Mouse (Mus musculus): ENCODE measurements around the gene Cct8l1.

The Cct8l1 gene

DNA sequence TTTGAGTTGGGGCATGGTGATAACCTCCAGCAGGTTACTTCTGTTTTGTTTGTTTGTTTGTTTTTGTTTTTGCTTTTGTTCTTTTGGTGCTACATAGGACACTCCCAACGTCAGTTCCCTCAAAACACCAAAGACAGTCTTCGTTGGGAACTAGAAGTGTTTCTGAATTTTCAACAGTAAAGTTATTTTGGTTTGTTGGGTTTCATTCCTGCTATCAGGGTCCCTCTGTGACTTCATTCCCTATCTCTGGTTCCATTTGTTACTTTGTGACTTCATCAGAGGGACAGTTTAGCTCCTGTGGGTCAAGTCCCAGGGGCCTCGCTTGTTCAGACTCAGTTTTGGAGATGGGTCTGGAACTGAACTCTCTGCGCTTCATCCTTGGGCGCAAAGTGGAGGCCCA lies at the start of gene Cct8l1:
Cct8l1 (plus strand) TSS at position 301 of the 400 bp plus-strand sequence.
- no peak for DNase-seq

DNA sequence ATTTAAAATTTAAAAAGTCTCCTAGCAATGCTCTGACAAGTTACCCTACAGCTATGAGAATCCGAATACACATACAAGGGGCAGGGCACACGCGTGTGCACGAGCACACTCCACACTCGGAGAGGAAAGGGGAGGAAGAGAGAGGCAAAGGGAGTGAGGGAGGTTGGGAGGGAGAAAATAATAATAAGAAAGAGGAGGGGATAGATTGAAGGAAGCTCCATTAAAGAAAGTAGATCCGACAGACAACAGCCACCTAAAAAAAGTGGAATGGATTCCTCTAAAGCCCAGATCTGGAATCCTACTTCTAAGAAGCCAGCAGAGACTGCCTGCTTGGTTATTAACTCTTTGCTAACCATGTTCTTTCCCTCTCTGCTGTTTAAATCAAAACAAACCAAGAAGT lies 43.8 kb upstream of the Cct8l1 start:
- peak; percentile 29 for DNase-seq

DNA sequence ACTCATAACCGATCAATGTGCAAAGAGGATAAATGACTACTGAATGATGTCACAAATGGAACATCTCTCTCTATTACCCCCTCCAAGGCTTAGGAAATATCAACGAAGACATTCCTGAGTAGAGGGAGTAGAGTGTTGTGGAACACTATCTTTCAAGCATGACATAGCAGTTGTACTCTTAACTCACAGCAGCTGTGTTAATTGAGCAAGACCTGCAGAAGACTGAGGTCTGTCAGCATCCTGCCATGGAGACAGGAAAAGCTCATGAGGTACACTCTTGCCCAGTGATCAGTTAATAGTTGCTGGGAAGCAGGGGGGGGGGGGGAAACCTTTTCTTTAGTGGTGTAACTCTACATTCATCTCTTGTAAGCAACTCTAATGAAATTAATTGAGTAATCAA lies 40.1 kb upstream of the Cct8l1 start:
- DNase-seq: no peak

DNA sequence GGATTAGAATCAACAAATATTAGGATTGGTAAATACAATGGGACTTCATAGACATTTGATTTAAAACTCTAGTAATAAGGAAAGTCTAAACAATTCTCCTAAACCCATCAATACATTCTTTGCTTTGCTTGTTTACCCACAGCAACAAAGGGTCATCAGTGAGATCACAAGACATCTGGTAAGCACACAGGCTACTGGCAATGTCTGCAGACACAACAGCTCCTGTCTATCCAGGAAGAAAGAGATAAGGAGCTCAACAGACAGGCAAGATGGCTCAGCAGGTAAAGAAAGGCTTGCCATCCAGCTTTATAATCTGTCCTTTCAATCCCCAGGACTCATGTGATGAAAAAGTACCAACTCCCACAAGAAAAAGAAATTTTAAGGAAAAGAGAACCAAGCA lies 37.0 kb upstream of the Cct8l1 start:
- DNase-seq: no peak

DNA sequence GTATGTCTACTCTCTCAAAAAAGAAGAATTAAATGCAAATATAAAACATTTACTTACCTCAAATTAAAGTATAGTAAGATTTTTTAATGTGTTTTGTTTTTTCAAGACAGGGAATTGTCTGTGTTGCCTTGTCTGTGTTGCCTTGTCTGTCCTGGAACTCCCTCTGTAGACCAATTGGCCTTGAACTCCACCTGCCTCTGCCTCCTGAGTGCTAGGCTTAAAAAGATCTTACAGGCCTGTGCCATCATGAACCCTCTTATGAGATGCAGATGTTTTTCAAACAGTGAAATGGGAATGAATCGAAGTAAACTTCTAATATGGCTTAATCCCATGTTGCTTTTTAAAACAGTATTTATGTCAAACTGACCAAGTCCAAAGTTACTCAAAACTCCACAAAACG lies 19.2 kb upstream of the Cct8l1 start:
- DNase-seq: peak; percentile 11

DNA sequence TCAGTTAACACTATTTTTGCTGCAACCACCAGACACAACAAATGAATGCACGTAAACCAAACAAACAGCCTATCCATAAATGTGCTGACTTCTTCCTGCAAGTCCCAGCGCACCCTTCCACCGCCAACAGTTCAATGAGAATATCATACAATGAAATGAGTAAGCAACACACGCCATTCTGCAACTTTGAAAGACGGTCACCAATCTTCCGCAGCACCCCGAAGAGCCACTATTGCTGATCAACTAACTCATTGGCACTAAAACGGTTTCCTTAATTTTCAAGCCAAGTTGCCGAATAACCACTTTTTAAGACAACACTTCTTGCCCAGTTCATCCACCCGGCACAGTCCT lies 18.5 kb upstream of the Cct8l1 start:
- no peak for DNase-seq

DNA sequence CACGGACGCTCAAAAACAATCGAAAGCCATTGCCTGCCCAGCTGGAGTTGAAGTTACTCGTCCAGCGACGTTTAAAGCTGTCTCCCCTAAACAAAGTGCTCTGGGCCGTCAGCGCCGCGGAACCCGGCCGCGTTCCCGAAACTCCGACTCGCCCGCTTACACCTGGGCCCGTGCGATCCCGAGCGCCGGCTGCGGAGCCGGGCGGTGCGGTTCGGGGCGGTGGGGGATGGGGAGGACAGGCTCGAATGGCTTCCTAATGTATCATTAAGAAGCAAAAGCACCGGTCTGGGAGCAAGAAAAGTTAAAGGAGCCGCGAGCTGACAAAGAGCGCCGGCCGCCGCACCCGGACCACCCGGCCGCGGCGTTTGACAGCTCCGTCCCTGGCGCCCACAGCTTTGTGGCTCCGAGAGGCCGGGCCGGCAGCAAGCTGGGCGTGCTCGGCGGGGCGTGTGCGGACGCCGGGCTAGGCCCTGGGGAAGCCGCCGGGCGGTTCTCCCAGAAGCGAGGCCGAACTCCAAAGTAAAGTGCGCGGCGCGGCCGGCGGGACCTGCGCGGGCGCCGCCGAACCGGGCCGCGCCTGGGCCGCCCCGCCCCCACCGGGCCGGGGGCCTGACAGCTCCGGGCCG lies 18.0 kb upstream of the Cct8l1 start:
- peak; percentile 62 for DNase-seq

DNA sequence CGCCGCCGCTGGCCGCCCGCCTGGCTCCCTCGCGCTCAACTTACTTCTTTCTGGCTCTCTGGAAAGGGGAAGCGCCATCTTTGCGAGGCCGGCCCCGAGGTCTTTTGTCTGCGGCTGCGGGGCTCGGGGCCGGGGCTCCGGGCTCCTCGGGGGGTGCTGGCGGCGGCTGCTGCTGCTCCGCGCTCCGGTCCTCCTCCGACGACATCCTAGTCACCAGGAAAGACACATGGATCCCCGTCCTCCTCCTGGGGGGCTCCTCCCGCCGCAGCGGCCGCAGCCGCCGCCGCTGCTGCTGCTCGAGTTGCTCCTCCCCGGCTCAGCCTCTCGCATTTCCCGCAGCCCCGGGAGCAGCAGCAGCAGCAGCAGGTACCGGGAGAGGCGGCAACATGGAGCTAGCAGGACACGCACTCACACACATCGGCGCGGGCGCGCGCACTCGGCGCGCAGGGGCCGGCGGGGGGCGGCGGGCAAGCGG lies 17.5 kb upstream of the Cct8l1 start, which contains the start of gene Kmt2c:
Kmt2c (minus strand) TSS at position 438 of the 475 bp plus-strand sequence.
- peak; percentile 73 for DNase-seq

DNA sequence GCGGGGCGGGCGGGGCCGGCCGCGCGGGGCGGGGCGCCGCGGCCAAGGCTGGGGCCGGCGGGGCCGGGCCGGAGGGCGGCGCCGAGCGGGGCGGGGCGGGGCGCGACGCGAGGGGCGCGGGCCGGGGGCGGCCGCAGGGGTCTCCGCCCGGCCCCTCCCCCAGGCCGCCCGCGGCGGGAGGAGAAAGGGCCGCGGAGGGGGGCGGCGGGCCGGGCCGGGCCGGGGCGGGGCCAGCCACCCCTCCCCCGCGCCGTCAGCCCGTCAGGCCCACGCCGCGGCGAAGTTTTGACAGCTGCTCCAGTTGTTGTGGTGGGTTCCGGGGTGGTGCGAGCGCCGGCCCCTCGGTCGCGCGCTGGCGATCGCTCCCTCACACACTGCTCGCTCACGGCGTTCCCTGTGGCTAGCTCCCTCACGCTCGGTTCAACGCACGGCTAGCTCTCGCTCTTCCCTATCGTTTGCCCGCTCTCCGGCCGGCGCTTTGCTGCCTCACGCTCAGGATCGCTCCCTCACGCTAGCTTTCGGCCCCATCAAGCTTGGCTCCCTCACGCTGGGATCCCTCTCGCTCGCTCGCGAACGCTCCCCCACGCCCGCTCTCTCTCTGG lies 16.9 kb upstream of the Cct8l1 start:
- no peak for DNase-seq

DNA sequence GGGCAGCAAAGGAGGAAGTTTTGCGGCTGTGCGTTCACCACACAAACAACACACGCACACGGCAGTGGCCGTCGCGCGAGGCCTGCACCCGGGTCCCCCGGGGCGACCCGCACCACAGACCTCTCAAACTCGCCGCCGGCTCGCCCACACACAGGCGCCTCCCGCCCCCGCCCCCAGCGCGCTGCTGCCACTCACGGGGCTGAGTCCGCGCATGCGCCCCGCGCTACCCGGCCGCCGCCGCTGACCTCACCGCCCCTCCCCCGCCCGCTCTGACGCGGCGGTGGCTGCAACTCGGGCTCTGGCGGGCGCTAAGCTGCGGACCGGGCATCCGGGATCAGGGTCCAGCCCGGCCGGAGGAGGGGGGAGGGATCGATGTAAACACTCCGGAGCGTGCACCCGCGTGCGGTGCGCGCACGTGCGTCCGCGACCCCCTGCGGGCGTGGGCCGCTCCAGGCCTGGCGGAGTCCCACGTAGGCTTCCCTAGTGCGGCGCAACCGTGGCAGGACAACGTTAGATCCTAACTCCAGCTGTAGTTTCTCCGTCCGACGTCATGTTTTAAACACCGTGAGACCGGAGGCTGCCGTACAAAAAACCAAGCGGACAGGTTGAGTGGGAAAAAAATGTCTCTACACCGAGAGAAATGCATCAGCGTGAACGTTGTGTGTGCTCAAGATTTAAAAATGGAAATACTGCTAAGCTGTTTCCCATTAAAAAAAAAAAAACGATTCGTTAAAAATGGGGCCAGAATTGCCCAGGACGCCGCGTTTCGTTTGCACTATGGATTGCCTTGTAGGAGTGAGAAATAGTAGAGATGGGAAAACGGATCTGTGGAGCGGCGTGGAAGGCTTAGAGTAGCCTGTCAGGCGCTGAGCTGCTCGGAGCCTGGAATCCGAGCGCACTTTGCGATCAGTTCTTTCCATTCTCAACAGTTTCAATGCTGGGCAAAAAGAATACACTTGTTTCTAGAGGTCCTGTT lies 16.2 kb upstream of the Cct8l1 start:
- DNase-seq: peak; percentile 98

DNA sequence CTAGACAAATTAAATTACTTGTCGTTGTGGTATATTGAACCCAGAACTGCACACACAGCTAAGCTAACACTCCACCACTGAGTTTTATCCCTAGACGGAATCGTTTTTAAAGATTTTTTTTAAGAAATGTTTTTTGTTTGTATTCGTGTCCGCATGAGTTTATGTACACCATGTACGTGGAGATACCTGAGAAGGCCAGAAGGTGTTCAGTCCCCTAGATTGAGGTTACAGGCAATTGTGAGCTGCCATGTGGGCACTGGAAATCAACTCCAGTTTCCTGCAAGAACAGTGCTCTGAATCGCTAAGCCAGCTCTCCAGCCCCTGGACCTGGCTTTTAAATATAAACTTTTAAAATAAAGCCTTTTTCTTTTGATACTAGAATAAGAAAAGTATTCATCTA lies 15.2 kb upstream of the Cct8l1 start:
- no peak for DNase-seq

DNA sequence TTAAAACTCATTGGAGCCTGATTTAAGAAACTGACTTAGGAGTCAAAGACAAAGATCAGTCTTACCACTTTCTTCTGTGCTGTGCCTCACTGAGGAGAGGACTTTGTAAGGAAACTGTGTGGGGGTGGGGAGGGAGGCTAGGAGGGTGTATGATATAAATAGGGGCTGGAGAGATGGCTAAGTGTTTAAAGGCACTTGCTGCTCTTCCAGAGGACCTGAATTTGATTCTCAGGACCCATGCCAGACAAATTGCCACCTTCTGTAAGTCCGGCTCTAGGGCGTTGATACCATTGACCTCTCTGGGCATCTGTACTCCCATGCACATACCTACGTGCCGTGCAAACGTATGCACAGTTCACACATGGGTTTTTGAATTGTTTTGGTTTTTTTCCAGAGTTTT lies 9.8 kb upstream of the Cct8l1 start:
- no peak for DNase-seq

DNA sequence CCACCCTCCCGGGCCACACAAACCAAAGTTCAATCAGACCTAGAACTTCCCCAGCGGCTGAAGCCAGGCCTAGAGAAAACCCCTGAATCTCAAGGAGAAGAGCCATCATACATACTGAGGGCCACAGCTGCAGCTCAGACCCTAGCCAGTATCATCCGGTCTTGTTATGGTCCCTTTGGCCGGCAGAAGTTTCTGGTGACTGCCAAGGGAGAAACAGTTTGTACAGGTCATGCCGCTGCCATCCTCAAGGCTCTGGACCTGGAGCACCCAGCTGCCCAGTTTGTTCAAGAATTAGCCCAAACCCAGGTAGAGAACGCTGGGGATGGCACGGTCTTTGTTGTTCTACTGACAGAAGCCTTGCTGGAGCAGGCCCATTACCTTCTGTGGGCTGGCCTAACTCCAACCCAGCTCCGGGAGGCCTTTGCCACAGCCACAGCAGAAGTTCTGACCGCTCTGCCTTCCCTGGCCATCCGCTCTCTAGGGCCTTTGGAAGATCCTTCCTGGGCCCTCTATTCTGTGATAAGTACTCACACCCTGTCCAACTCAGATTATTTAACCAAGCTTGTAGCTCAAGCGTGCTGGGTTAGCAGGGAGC lies 531 bp downstream of the Cct8l1 start:
- no peak for DNase-seq

DNA sequence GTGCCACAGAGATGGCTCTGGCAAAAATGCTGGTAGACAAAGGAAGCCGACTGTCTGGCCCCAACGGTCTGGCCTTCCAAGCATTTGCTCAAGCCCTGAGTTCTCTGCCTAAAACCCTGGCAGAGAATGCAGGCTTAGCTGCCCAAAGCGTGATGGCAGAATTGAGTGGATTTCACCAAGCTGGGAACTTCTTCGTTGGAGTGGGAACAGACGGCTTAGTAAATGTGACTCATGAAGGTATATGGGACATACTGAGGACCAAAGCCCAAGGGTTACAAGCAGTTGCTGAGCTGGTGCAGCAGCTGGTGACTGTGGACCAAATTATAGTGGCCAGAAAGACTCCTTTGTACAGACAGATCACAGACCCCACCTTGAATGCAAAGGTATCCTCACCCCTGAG lies 1.7 kb downstream of the Cct8l1 start:
- DNase-seq: no peak

DNA sequence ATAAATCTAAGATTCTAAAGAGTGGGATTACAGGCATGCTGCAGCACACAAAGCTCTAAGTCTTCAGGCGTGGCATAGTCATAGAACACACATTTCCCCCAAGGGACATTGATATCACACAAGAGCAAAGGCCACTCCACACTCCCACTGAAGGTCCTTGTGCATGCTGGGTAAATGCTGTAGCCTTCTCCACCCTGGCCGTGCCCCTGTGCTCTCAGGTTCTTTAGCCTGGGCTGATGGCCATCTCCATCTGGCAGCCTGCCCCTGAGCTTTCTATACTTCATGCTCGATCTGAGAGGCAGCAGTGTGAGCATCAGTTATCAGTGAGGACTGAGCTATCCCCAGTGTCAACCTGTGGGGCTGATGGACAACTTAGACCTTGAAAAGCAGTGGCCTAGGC lies 4.0 kb downstream of the Cct8l1 start:
- no peak for DNase-seq

DNA sequence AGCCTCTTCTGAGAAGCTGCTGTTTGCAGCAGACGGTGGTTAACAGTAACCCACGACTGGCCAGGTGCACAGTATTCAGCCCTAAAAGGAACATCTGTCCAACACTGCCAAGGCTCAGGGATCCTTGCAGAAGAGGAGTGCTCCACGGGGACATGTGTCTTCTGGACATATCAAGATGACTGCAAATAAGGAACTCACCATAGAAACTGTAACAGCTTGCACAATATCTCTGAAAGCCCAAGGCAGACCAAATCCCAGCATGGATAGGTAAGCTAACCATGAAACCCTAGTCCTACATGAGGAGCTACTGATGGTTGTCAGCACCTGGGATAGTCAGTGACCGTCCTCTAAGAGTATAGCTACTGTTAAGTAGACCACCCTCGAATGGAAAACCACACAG lies 5.6 kb downstream of the Cct8l1 start:
- no peak for DNase-seq

DNA sequence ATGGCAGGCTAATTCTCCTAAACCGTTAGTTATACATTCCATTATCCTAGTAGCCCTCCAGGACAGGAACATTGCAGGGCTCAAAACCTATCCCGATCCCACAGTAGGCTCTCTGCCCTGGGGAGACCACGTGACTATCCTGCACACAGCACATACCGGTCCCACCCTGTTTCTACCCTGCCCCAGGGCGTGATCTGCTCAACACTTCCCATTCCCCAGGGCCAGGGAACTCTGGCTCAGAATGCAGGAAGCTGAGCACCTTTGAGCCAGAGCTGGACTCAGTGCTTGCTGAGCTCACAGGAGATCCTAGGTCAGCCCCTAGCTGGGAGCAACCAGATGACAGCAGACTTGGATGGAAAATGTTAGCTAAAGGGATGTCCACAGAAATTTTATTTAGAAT lies 10.2 kb downstream of the Cct8l1 start:
- DNase-seq: peak; percentile 6

DNA sequence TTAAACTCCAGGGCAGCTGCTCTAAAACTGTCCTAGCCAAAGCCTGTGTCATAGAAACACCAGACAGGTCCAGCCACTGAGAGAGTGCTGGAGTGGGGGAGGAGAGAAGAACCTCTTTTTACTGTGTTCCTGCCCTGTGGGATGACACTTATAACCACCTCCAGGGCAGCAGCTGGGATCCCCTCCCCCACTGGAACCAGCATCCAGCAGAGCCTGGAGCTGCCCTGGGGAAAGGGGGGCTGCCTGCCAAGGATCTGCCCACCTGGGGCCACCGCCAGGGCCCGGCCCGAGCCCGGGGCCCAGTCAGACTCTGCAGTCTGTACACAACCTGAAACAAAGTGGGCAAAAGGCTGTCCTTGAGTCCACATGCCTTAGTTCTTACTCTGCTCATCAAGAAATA lies 11.1 kb downstream of the Cct8l1 start:
- no peak for DNase-seq

DNA sequence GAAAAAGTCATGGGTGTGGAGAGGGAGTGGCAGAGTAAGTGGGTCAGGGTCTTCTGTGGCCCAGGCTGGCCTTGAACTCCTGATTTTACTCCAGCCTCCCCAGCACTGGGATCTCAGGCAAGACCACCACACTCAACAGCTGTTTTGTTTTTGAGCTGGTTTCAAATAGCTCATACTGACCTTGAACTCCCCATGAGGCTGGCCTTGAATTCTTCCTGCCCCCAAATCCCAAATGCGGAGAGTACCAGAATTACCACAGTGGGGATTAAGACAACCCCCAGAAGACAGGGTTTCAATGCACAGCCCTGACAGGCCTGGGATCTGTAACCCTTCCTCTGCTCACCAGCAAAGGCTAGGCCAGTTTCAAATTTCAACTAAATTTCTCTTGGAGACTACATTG lies 12.1 kb downstream of the Cct8l1 start:
- DNase-seq: peak; percentile 3

DNA sequence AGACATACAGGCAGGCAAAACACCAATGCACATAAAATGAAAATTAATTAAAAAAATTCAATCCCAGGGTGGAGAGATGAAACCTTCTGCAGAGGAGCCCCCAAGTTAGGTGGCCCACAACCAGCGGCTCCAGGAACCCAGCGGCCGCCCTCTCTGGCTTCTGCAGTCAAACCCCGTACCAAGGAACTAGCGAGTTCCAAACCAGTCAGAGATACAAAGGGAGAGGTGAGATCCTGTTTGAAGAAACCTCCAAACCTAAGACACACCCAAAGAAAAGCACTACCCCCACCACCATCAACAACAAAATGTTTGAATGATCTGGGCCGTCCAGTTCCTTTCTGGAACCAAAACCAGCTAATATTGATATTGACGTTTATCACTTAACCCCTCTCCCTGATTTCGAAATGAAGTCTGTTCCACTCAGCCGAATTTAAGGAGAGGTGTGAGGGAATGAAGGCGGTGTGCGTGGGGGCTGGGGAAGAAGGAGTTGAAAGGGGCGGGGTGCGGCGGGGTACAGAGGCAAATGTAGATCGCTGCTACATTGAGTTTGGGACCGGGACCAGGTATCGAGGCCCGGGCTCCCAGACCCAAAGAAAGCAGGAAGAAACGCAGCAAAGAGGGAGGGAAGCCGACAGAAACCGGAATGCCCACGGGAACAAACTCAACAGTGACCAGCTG lies 13.1 kb downstream of the Cct8l1 start:
- peak; percentile 24 for DNase-seq

DNA sequence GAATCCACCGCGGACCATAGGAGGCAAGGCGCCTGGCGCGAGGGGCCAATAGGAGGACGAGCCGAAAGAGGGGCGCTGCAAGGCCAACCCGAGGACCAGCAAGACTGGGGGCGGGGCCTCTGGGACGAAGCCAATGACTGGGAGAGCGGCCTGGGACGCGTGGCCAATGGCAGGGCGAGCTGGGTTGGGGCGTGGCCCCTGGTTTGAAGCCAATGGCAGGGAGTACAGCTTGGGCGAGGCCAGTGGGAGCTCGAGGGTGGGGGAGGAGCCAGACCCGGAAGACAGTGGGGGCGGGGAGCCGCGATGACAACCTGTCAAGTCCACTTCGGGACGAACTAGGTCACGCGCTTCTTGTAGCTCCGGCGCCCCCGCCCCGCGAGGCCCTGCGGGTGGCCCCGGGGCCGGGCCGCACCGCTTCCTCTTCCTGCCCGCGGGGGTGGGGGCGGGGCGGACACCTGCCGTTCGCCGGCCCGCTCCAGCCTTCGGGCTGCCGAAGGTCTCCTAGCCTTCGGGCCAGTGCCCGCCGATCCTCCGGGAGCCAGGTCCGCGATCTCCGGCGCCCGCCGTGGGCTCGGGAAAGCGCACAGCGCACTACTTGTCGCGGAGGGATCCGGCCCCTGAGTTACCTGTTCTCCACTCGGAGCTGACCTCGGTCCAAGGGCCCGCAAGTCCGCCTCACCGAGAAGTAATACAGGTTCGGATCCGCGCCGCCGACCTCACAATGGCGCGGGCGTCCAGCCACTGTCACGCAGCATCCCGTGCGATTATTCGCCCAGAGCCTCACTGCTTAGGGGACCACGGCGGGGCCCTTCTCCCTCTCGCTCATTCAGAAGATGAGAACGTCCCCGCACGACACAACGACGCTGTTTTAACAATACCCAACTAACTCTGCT lies 13.9 kb downstream of the Cct8l1 start:
- DNase-seq: peak; percentile 100

DNA sequence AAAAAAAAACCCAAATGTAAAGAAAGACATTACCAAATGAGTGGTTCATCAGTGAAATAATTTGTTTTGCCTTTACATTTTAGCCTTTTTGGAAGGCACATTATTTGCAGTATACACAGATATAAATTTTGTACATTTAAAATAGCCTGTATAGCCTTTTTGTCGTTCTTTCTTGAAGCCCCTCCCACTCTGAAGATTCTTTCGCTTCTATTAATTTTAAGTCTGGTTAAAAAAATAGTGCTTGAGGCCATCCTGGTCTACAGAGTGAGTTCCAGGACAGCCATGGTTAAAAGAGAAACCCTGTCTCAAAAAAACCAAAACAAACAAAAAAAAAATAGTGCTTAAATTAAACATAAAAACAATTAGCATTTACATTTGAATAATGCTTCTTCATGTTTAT lies 14.8 kb downstream of the Cct8l1 start:
- peak; percentile 14 for DNase-seq
